Mouse (Mus musculus): ENCODE measurements around the gene Tmem191c.

Gene Tmem191c

GRCm38 (mm10) chr16:17329848-17330570, 54.1 kb downstream of the Tmem191c start:
- DNase-seq (ENCODE audit: low spot score in 2 of 2): no peak

GRCm38 (mm10) chr16:17331116-17331515, 55.2 kb downstream of the Tmem191c start, which contains the start of gene Serpind1:
Gene Serpind1 (plus strand): TSS chr16:17331371.
- no peak for DNase-seq (ENCODE audit: low spot score in 2 of 2)

- DNase-seq (ENCODE audit: low spot score in 2 of 2): no peak
Observed at GRCm38 (mm10) chr16:17331855-17332254, 56.0 kb downstream of the Tmem191c start.

All from spleen, postnatal 10 days (tissue).